ENCODE assay signal across 8 mouse cellular contexts in genomic region chr10:70439676-70440521, GRCm38 (mm10). TPM values are rescaled to one million over a fixed set of nuclear protein-coding genes. Genes with fewer than 3 reads are reported as not detected.
DNase-seq lines count a peak whose midpoint lies in the region; ATAC-seq and TF ChIP-seq lines count a peak whose summit lies in the region.

Fam13c (plus strand) TSS chr10:70440481.

- H3K9ac ChIP-seq in forebrain, embryonic 13.5 days = peak within 1 kb of the TSS; percentile 84
- H3K9ac ChIP-seq in hindbrain, postnatal 0 days (replicated peaks; ENCODE audit: low read length) = peak within 1 kb of the TSS; percentile 74

- peak; percentile 72 for ATAC-seq in forebrain, embryonic 13.5 days
- peak; percentile 68 for ATAC-seq in hindbrain, postnatal 0 days

- peak within 1 kb of the TSS; percentile 65 for H3K4me2 ChIP-seq in forebrain, embryonic 13.5 days
- peak within 1 kb of the TSS; percentile 79 for H3K4me2 ChIP-seq in hindbrain, postnatal 0 days (ENCODE audit: low read depth, low read length)

- TF ChIP-seq CTCF in gastrocnemius, adult 2 months (IDR thresholded peaks at IDR 0.05) = no peak
- no peak for TF ChIP-seq CTCF in hindbrain, postnatal 0 days (IDR thresholded peaks at IDR 0.05; ENCODE audit: low read depth)

- H3K4me1 ChIP-seq in brown adipose tissue, adult 24 weeks (ENCODE audit: control insufficient read depth, insufficient read depth, insufficient read length, low read length) = peaks cover 12% of the 10 kb centered on the region; the same call in 1 of the 2 replicates
- peaks cover 30% of the 10 kb centered on the region for H3K4me1 ChIP-seq in forebrain, embryonic 13.5 days
- H3K4me1 ChIP-seq in hindbrain, postnatal 0 days (ENCODE audit: insufficient read depth, low read length) = 0 out of 2 replicates have a peak, but pooled peaks cover 7% of the 10 kb centered on the region

- WGBS in forebrain, embryonic 13.5 days = 8% methylated on average over 24 of the region's 24 CpGs
- 8% methylated on average over 24 of the region's 24 CpGs for WGBS in hindbrain, postnatal 0 days

- peak within 1 kb of the TSS; percentile 94 for H3K4me3 ChIP-seq in gastrocnemius, adult 2 months
- peak within 1 kb of the TSS; percentile 97 for H3K4me3 ChIP-seq in brown adipose tissue, adult 24 weeks (ENCODE audit: insufficient read depth, low read depth, low read length)
- H3K4me3 ChIP-seq in forebrain, embryonic 13.5 days = peak within 1 kb of the TSS; percentile 68
- peak within 1 kb of the TSS; percentile 64 for H3K4me3 ChIP-seq in hindbrain, postnatal 0 days (ENCODE audit: low read length)

- no peaks in the 10 kb centered on the region for H3K36me3 ChIP-seq in forebrain, embryonic 13.5 days (ENCODE audit: poor library complexity, severe bottlenecking)
- H3K36me3 ChIP-seq in hindbrain, postnatal 0 days (ENCODE audit: insufficient read depth, low read length) = no peaks in the 10 kb centered on the region

- H3K27ac ChIP-seq in gastrocnemius, adult 2 months = peak within 1 kb of the TSS; percentile 92
- H3K27ac ChIP-seq in brown adipose tissue, adult 24 weeks (replicated peaks; ENCODE audit: low read depth, low read length) = peak within 1 kb of the TSS; percentile 72
- peak within 1 kb of the TSS; percentile 92 for H3K27ac ChIP-seq in forebrain, embryonic 13.5 days
- peak within 1 kb of the TSS; percentile 95 for H3K27ac ChIP-seq in hindbrain, postnatal 0 days

- intact Hi-C loops in gastrocnemius, adult 2 months (cut with DNase I) = loop anchor here (5.0 kb wide), 2 partner anchors 68 to 102 kb away; no protein-coding TSS in a partner anchor
- intact Hi-C loops in left cerebral cortex, postnatal 4 days (cut with DNase I) = no loop called here

- H3K9me3 ChIP-seq in forebrain, embryonic 13.5 days (replicated peaks) = no peaks in the 10 kb centered on the region
- no peaks in the 10 kb centered on the region for H3K9me3 ChIP-seq in hindbrain, postnatal 0 days (ENCODE audit: low read length)

- H3K27me3 ChIP-seq in forebrain, embryonic 13.5 days = no peaks in the 10 kb centered on the region
- H3K27me3 ChIP-seq in hindbrain, postnatal 0 days (ENCODE audit: insufficient read depth, low read length) = no peaks in the 10 kb centered on the region

- peak; percentile 22 for DNase-seq in gastrocnemius, adult 2 months
- no peak for DNase-seq in gastrocnemius, postnatal 25 days
- DNase-seq in hindbrain, postnatal 0 days (ENCODE audit: low spot score) = peak; percentile 72
- peak; percentile 51 for DNase-seq in left cerebral cortex, postnatal 4 days
- DNase-seq in neural tube, embryonic 10.5 days (ENCODE audit: extremely low spot score, low spot score) = peak; percentile 19
- DNase-seq in c-Kit-positive CD71-positive TER-119-positive erythroid progenitor cells, embryonic 14.5 days (ENCODE audit: low spot score) = no peak

RNA-seq across cellular contexts. Expression of gene Fam13c, which starts in this region (rescaled TPM):
- 1 to 10 TPM; 5.2 to 7.0 TPM for total RNA-seq in gastrocnemius, adult 2 months (2021)
- total RNA-seq in gastrocnemius, postnatal 25 days (2021) = 1 to 10 TPM; 5.4 to 5.7 TPM
- 5.0 and 5.9 TPM in 2 replicates for polyA plus RNA-seq in brown adipose tissue, adult 24 weeks (2012; ENCODE audit: insufficient read depth, insufficient read length, missing spikeins)
- polyA plus RNA-seq in forebrain, embryonic 13.5 days (2015; fragmentation: Nextera tagmentation; extraction: Ambion mirVana) = 20.2 and 21.1 TPM in 2 replicates
- 6.8 and 7.7 TPM in 2 replicates for total RNA-seq in hindbrain, postnatal 0 days (2014; rRNA removed)
- polyA plus RNA-seq in hindbrain, postnatal 0 days (2015; fragmentation: Nextera tagmentation; extraction: Ambion mirVana) = 18.3 and 18.8 TPM in 2 replicates
- total RNA-seq in left cerebral cortex, postnatal 4 days (2021) = 10 to 100 TPM; 41.3 to 42.4 TPM

Comparison
In these comparisons a context has a peak if more than half of its experiments do, and no peak if none do; other contexts are left out.
1. DNase-seq: peak in gastrocnemius, adult 2 months (single experiment), hindbrain, postnatal 0 days (single experiment), left cerebral cortex, postnatal 4 days (single experiment) and neural tube, embryonic 10.5 days (single experiment); none in gastrocnemius, postnatal 25 days (single experiment) and c-Kit-positive CD71-positive TER-119-positive erythroid progenitor cells, embryonic 14.5 days (single experiment).
2. Peak in every context shown above with its lines, with median percentiles within 50 percentile points of each other: H3K27ac ChIP-seq and H3K4me3 ChIP-seq.